Mouse (Mus musculus): ENCODE data around the gene Xpo4. TPM values are rescaled to one million over a fixed set of nuclear protein-coding genes. Genes with fewer than 3 reads are reported as not detected.

Xpo4 gene
- polyA plus RNA-seq (2012; rRNA removed) = 2.3 and 3.8 TPM in 2 replicates

GRCm38 (mm10) chr14:57664822-57665627 is at the start of gene Xpo4:
Xpo4 (minus strand) TSS chr14:57665430.
- DNase-seq = peak; percentile 85
- peak within 1 kb of the TSS; percentile 96 for H3K4me3 ChIP-seq (replicated peaks; ENCODE audit: extremely low read depth, low read depth, low read length)
- under 1% methylated on average over 79 of the region's 80 CpGs for WGBS
- TF ChIP-seq CTCF (IDR thresholded peaks at IDR 0.05; ENCODE audit: insufficient read depth, low read length) = no peak
- TF ChIP-seq POLR2A (IDR thresholded peaks at IDR 0.05; ENCODE audit: borderline replicate concordance, extremely low read depth, low read depth, low read length) = peak; percentile 45; the same call in 1 of the 2 replicates
- H3K4me1 ChIP-seq (ENCODE audit: control insufficient read depth, insufficient read depth, low read length) = 0 out of 2 replicates have a peak, but pooled peaks cover 2% of the 10 kb centered on the region

DNA sequence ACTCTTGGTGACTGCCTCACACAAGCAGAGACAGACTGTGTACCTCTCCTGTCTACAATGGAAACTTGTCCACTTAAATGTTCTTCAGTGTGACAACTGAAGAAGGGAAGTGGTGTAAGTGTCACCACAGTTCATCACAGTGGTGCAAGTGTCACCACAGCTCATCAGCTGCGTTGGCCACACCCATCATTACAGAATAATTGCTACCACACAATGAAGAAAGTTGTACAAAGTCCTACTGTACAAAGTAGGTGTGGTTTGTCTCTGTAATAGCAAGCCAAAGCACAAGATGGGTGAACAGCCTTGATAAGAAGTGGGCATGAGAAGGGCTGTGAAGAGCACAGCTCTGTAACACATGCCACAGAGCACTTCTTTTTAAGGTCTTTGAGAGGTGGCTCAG is 47.7 kb upstream of the Xpo4 start:
- TF ChIP-seq CTCF (IDR thresholded peaks at IDR 0.05; ENCODE audit: insufficient read depth, low read length) (no peak), POLR2A (IDR thresholded peaks at IDR 0.05; ENCODE audit: borderline replicate concordance, extremely low read depth, low read depth, low read length) (no peak)
- no peak for DNase-seq
- 45% methylated on average over 1 of the region's 1 CpGs for WGBS
- Histone ChIP-seq H3K4me1 (ENCODE audit: control insufficient read depth, insufficient read depth, low read length) (peaks cover 40% of the 10 kb centered on the region), H3K4me3 (replicated peaks; ENCODE audit: extremely low read depth, low read depth, low read length) (no peak overlapping the region)

- 57% methylated on average over 6 of the region's 6 CpGs for WGBS
- no peak for TF ChIP-seq POLR2A (IDR thresholded peaks at IDR 0.05; ENCODE audit: borderline replicate concordance, extremely low read depth, low read depth, low read length)
- TF ChIP-seq CTCF (IDR thresholded peaks at IDR 0.05; ENCODE audit: insufficient read depth, low read length) = no peak
These were observed 45.8 kb upstream of the Xpo4 start for GRCm38 (mm10) chr14:57711059-57711458.

DNA sequence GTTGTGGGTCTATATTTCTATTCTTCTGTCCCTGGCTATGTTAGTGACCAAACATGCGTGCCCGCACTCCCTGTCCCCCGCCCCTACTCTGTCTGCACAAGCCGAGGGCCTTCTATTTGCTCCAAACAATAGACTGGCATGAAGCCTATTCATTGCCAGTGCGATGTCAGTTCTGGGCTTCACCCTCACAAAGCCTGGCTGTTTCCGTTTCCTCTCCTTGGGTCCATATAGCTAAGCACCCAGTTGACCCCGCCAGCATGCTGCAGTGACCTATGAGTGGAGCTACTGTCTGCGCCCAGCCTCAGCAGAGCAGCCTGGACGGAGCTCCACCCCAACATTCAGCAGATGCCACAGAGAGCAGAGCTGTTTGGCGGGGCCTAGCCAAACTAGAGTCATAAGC is 43.9 kb upstream of the Xpo4 start:
- DNase-seq = peak; percentile 45
- Histone ChIP-seq H3K4me3 (replicated peaks; ENCODE audit: extremely low read depth, low read depth, low read length) (no peak overlapping the region), H3K4me1 (ENCODE audit: control insufficient read depth, insufficient read depth, low read length) (peaks cover 54% of the 10 kb centered on the region)
- TF ChIP-seq CTCF (IDR thresholded peaks at IDR 0.05; ENCODE audit: insufficient read depth, low read length) = no peak
- 0 out of 2 replicates have a peak, but pooled peaks have one; percentile 20 for TF ChIP-seq POLR2A (IDR thresholded peaks at IDR 0.05; ENCODE audit: borderline replicate concordance, extremely low read depth, low read depth, low read length)
- whole genome bisulfite sequencing = 29% methylated on average over 10 of the region's 10 CpGs

More at GRCm38 (mm10) chr14:57711059-57711458, 45.8 kb upstream of the Xpo4 start:
- peaks cover 51% of the 10 kb centered on the region for H3K4me1 ChIP-seq (ENCODE audit: control insufficient read depth, insufficient read depth, low read length)
- no peak for DNase-seq
- no peak overlapping the region for H3K4me3 ChIP-seq (replicated peaks; ENCODE audit: extremely low read depth, low read depth, low read length)

- no peak for TF ChIP-seq CTCF (IDR thresholded peaks at IDR 0.05; ENCODE audit: insufficient read depth, low read length)
- TF ChIP-seq POLR2A (IDR thresholded peaks at IDR 0.05; ENCODE audit: borderline replicate concordance, extremely low read depth, low read depth, low read length) = no peak
- Histone ChIP-seq H3K4me3 (replicated peaks; ENCODE audit: extremely low read depth, low read depth, low read length) (no peak overlapping the region), H3K4me1 (ENCODE audit: control insufficient read depth, insufficient read depth, low read length) (peaks cover 52% of the 10 kb centered on the region)
- 34% methylated on average over 7 of the region's 7 CpGs for WGBS
- DNase-seq = peak; percentile 31
These were observed 43.4 kb upstream of the Xpo4 start for GRCm38 (mm10) chr14:57708580-57708979.

- TF ChIP-seq POLR2A (IDR thresholded peaks at IDR 0.05; ENCODE audit: borderline replicate concordance, extremely low read depth, low read depth, low read length) = no peak
- no peak for TF ChIP-seq CTCF (IDR thresholded peaks at IDR 0.05; ENCODE audit: insufficient read depth, low read length)
These were observed 42.1 kb upstream of the Xpo4 start for GRCm38 (mm10) chr14:57707100-57707893.

DNA sequence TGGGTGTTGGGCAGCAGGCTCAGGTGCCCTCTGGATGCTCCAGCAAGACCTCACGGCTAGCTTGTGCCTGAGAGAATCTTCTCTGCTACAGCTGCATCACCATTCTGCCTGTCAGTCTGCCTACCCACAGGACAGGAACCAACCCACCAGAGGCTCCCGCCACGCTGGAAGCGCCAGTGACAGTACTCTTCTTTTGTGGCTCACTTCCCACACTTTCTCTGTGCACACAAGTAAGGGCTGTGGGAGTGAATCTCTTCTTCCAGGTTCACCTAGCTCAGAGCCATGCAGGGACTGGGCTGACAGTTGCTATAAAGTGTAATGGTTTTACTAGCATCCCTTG is 41.5 kb upstream of the Xpo4 start:
- TF ChIP-seq CTCF (IDR thresholded peaks at IDR 0.05; ENCODE audit: insufficient read depth, low read length) = no peak
- TF ChIP-seq POLR2A (IDR thresholded peaks at IDR 0.05; ENCODE audit: borderline replicate concordance, extremely low read depth, low read depth, low read length) = no peak
- WGBS = 56% methylated on average over 4 of the region's 4 CpGs
- DNase-seq = no peak
- Histone ChIP-seq H3K4me1 (ENCODE audit: control insufficient read depth, insufficient read depth, low read length) (peaks cover 45% of the 10 kb centered on the region), H3K4me3 (replicated peaks; ENCODE audit: extremely low read depth, low read depth, low read length) (no peak overlapping the region)

More at GRCm38 (mm10) chr14:57707100-57707893, 42.1 kb upstream of the Xpo4 start:
- WGBS = 28% methylated on average over 18 of the region's 18 CpGs
- peak; percentile 21 for DNase-seq
- peaks cover 45% of the 10 kb centered on the region for H3K4me1 ChIP-seq (ENCODE audit: control insufficient read depth, insufficient read depth, low read length)
- H3K4me3 ChIP-seq (replicated peaks; ENCODE audit: extremely low read depth, low read depth, low read length) = no peak overlapping the region

DNA sequence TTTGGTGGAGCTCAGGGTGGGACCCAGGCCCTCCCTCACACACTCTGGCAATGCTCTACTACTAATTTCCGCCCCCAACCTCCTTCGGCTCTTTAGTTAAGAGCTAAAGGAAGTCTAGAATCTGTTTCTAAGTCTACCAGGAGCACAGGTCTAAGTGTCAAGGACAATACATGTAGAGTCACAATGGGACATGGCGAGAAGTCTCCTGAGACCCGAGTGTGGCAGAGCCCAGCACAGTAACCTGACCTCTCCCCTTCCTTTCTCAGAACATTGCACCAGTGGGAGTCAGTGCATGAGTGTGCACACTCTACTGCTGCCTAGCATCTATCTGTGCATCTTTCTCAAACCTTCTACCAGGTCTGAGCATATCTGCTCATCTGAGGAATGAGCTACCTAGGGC is 40.5 kb upstream of the Xpo4 start:
- TF ChIP-seq POLR2A (IDR thresholded peaks at IDR 0.05; ENCODE audit: borderline replicate concordance, extremely low read depth, low read depth, low read length) (no peak), CTCF (IDR thresholded peaks at IDR 0.05; ENCODE audit: insufficient read depth, low read length) (no peak)
- H3K4me1 ChIP-seq (ENCODE audit: control insufficient read depth, insufficient read depth, low read length) = peaks cover 38% of the 10 kb centered on the region
- H3K4me3 ChIP-seq (replicated peaks; ENCODE audit: extremely low read depth, low read depth, low read length) = no peak overlapping the region
- 56% methylated on average over 4 of the region's 4 CpGs for WGBS
- no peak for DNase-seq

DNA sequence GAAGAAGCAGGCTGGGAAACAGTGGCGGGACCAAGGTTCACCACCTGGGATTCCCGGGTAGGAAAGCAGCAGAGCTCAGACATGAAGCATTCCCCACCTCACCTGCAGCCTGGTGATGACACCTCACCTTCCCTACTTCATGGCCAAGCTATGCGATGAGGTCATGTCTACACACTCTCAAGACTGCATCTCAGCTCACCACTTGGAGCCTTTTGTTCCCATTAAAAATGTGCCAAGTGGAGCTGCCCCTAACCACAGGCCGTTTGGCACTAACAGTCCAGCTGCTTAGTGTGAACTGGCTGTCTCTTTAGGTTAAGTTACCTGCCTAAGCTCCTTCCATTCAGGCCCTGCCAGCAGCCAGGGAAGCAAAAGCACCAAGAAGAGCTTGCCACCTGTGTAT is 39.8 kb upstream of the Xpo4 start:
- WGBS = 67% methylated on average over 4 of the region's 4 CpGs
- peak; percentile 13 for DNase-seq
- Histone ChIP-seq H3K4me1 (ENCODE audit: control insufficient read depth, insufficient read depth, low read length) (peaks cover 34% of the 10 kb centered on the region), H3K4me3 (replicated peaks; ENCODE audit: extremely low read depth, low read depth, low read length) (no peak overlapping the region)
- TF ChIP-seq CTCF (IDR thresholded peaks at IDR 0.05; ENCODE audit: insufficient read depth, low read length) (no peak), POLR2A (IDR thresholded peaks at IDR 0.05; ENCODE audit: borderline replicate concordance, extremely low read depth, low read depth, low read length) (no peak)
